Mouse (Mus musculus) NIH3T3 (cell line): ENCODE measurements at regions not wholly inside any gene's neighbourhood (a gene's known extent, or its start where the extent isn't known, plus 50 kb on each side); places are given as distances from the start of the nearest gene placed in this dataset.

Experiments
- DNase-seq: peaks from one replicate; pipeline ENCODE4 v3.0.0-alpha.2; 2012; ENCODE audit warnings: low read depth

DNA sequence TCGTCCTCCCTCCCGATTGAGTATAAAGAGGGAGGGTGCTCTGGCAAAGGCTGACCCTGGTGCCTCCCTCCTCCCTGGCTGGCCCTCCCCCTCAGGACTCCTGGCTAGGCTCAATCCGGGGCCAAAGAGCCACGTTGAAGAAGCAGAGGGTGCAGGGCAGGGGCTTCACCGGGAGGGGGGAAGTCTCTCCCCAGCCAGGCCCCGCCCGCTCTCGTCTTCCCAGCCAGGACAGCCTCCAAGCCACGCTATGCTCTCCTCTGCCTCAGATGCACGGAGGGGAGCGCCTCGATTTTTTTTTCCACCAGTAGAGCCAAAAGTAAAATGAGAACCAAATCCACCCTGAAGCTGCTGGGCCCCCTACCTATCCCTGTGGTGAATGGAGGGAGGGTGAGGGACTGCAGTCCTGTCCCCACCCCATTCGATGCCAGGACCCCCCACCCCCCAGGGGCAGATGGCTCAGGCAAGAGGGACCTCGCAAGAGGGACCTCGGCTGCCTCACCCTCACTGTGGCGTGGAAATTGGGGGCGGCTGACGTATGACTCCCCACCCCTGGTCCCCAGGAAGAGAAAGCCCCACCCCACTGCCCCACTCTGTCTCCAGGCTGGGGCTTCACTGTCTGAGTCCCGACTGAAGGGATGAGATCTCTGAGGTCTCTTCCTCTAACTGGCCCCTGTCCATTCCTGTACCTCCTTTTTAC lies 53.2 kb upstream of the Col1a1 start:
- peak; percentile 93 for DNase-seq

DNA sequence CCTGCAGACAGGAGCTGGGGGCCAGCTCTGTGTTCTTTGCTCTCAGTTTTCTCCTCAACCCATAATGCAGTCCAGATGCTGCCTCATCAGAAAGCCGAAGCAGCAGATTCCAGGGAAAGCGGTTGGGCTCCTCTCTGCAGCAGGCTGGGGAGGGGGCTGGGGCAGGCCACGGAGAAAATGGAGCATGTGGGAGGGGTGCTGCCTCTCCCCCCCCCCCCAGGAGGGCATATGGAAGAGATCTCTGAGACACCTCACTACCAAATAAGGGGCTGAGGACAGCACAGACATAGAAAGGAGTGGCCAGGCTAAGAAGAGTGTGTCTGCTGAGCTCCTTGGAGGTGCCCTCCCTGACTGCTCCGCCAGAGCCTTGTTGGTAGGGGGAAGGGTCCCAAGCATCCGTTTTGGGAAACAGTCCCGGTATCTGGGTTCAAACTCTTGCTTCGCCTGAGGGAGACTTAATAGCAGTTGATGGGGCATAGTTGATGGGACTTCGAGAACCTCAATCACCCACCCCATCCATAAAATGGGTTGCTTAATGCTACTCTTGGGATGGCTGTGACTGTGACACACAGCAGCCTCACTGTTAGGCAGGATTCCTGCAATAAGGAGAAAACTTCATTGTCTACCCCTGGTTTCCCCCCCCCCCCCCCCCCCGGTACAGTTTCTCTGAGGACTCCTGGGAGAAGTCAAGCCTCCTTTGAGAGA lies 53.9 kb upstream of the Col1a1 start:
- peak; percentile 93 for DNase-seq

- DNase-seq: peak; percentile 84
Measured at GRCm38 (mm10) chr11:94880896-94881840, 54.9 kb upstream of the Col1a1 start.

GRCm38 (mm10) chr11:94876707-94877106 lies 59.3 kb upstream of the Col1a1 start:
- peak; percentile 59 for DNase-seq

- no peak for DNase-seq
Measured at GRCm38 (mm10) chr11:94875026-94875425, 61.0 kb upstream of the Col1a1 start.

DNA sequence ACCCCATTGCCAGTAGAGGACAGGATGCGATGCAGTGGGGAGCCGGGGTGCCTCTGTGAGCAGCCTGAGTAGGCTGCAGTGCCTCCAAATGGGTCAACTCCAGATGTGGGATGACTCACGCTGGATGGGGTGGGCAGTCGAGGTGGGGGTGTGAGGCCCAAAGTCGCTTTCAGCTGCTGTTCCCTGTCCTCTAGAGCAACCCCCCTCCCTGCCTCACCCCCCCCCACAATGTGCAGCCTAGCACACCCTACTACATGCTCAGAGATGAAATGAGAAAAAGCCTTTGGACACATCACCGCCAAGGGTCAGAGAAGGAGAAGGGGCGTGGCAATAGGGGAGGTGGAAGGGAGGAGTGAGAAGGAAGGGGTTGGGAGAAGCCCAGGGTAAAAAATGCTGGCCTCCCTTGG lies 61.9 kb upstream of the Col1a1 start:
- peak; percentile 93 for DNase-seq

DNA sequence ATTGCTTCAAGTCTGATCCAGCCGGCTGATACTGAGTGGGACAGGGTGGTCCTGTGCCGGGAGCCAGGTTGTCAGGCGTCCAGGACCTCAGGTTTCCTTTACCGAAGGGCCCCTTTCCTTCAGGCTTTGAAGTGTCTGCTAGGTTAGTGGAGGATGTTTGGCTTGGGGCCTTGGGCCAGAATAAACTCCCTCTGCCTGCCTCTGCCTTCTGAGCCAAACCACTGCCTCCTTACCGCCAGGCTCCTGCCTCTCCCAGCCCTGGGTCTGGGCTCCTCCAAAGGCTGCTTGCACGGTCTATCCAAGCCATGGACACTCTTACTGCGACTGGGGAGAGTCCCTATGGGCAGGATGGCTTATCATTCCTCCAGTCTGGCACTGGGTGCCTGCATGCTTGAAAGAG lies 62.3 kb upstream of the Col1a1 start:
- peak; percentile 83 for DNase-seq

GRCm38 (mm10) chr11:94872921-94873320 lies 63.1 kb upstream of the Col1a1 start:
- DNase-seq: peak; percentile 98

DNA sequence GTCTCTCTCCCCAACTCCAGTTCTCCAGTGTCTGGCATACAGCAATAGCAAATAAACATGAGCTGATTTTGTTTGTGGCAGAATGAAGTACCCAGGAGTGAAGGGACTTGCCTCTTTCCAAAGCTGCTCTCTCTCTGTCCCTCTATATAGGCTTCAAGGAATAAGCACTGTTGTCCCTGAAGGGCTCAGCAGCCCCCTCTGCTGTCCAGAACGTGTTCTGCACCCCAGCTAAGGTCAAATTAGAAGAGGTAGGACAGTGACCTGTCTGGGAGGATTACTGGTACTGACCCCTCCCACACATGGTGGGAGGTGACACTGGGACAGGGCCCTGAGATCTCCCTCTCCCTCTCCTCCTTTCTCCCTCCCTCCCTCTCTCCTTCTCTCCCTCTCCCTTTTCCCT lies 65.7 kb upstream of the Col1a1 start:
- peak; percentile 90 for DNase-seq

GRCm38 (mm10) chr11:94869866-94870265 lies 66.2 kb upstream of the Col1a1 start:
- DNase-seq: peak; percentile 88

DNA sequence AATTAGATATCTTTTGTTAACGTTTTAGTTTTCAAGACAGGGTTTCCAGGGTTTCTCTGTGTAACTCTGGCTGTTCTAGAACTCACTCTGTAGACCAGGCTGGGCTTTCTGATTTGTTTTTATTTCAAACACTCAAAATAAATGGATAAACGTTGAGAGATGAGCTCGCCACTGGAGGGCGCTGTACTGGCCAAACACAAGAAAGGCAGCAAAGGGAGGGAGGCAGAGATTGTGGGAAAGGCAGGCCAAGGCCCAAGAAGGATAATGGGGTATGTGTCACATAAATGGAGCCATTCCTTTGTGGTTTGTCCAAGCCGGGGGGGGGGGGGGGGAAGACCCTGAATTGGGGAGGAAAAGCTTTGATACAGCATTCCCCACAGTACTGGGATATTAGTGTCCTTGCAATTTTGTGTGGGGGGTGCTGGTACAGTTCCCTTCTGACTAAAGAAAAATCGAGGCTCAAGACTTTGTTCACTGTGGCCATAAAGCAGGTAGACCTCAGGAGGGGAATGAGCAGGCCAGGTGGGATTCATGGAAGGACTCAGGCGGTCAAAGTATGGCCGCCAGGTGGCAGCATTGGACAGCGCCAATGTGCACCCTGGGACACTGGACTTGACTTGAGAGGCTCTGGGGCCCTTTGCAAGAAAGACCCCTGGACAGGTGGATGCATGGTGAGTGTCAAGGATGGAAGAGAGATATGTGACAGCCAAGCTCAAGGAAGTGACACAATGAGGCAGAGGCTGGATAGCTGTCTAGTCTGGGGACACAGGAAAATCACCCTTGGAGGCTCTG lies 69.7 kb upstream of the Col1a1 start:
- DNase-seq: peak; percentile 93

DNA sequence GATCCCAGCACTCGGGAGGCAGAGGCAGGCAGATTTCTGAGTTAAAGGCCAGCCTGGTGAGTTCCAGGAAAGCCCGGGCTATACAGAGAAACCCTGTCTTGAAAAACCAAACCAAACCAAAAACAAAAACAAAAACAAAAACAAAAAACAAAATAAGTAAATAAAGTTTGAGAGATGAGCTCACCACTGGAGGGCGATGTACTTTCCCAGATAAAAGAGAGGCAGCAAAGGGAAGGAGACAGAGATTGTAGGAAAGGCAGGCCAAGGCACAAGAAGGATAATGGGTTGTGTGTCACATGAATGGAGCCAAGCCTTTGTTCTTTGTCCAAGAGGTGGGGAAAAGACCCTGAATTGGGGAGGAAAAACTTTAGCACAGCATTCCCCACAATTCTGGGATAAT lies 67.6 kb upstream of the Tmem92 start:
- DNase-seq: peak; percentile 41

DNA sequence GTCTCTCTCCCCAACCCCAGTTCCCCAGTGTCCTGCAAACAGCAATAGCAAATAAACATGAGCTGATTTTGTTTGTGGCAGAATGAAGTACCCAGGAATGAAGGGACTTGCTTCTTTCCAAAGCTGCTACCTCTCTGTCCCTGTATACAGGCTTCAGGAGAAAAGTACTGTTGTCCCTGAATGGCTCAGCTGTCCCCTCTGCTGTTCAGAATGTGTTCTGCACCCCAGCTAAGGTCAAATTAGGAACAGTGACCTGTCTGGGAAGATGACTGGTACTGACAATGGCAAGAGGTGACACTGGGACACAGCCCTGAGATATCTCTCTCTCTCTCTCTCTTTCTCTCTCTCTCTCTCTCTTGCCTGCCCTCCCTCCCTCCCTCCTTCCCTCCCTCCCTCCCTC lies 56.6 kb upstream of the Tmem92 start:
- no peak for DNase-seq

GRCm38 (mm10) chr11:94838140-94838539 lies 55.6 kb upstream of the Tmem92 start:
- DNase-seq: peak; percentile 43

DNA sequence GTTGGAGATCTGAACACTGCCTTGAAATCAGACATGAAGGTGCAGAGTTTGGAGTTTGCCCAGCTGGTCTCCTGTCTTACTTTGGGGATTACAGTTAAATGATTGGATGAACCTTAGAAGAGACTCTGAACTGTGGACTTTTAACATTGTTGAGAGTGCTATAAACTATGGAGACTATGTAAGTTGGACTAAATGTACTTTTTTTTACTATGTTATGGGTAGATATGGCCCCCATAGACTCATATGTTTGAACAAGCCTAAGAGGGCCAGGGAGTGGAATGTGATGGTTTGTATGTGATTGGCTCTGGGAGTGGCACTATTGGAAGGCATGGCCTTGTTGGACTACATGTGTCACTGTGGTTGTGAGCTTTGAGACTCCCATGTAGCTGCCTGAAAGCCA lies 53.8 kb upstream of the Tmem92 start:
- DNase-seq: no peak

GRCm38 (mm10) chr11:94832246-94832985 lies 49.9 kb upstream of the Tmem92 start:
- peak; percentile 86 for DNase-seq
